Mouse (Mus musculus): ENCODE results near the gene Zim1. TPM values are rescaled to one million over a fixed set of nuclear protein-coding genes. Genes with fewer than 3 reads are reported as not detected.

Gene Zim1
- total and polyA plus RNA-seq, 3 experiments = not detected

DNA sequence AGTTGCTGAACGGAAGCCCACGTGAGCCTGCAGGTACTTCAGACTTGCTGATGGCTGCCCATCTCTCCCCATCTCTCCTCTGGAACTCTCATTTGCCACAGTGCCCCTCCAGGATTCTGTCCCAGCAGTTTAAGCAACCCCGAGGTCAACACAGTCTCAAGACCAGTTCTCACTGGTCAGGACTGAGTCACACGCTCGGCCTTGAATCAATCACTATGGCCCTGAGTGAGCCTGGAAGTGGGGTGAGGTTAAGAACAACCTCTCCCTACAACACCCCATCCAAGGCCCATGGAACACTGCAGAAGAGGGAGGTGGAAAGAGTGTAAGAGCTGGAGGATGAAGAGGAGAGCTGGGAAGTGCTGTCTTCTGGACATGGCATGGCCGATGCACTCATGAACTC is 10.7 kb downstream of the Zim1 start:
- no peak overlapping the region for H3K4me3 ChIP-seq (ENCODE audit: control insufficient read depth in 1 of 2, insufficient read depth in 1 of 2, low read depth in 2 of 2, low read length in 2 of 2)
- no peak for TF ChIP-seq CHD1 (IDR thresholded peaks at IDR 0.05; ENCODE audit: low read depth, low read length)
- TF ChIP-seq ZC3H11A (IDR thresholded peaks at IDR 0.05; ENCODE audit: low read depth, low read length) = no peak
- TF ChIP-seq RAD21 (IDR thresholded peaks at IDR 0.05; ENCODE audit: low read depth, low read length) = no peak
- no peak for TF ChIP-seq CHD2 (IDR thresholded peaks at IDR 0.05; ENCODE audit: low read length)
- TF ChIP-seq NRF1 (IDR thresholded peaks at IDR 0.05; ENCODE audit: insufficient read depth, low read depth, low read length, poor library complexity, severe bottlenecking) = no peak
- no peak for TF ChIP-seq SMC3 (IDR thresholded peaks at IDR 0.05; ENCODE audit: low read depth, low read length)
- TF ChIP-seq ZNF384 (IDR thresholded peaks at IDR 0.05; ENCODE audit: low read depth, low read length) = no peak
- TF ChIP-seq SIN3A (IDR thresholded peaks at IDR 0.05; ENCODE audit: low read length) = no peak
- TF ChIP-seq TBP (IDR thresholded peaks at IDR 0.05; ENCODE audit: low read depth, low read length) = no peak
- no peak for TF ChIP-seq MXI1 (IDR thresholded peaks at IDR 0.05; ENCODE audit: low read depth, low read length)
- no peak for TF ChIP-seq MAFK (IDR thresholded peaks at IDR 0.05; ENCODE audit: borderline replicate concordance, low read depth, low read length)
- TF ChIP-seq MYC (IDR thresholded peaks at IDR 0.05; ENCODE audit: low read depth, low read length) = no peak
- TF ChIP-seq POLR2A (IDR thresholded peaks at IDR 0.05; ENCODE audit: control insufficient read depth in 1 of 2, insufficient read depth in 1 of 2, low read depth in 1 of 2, low read length in 2 of 2, poor library complexity in 1 of 2) = no peak
- no peak for TF ChIP-seq TAL1 (IDR thresholded peaks at IDR 0.05; ENCODE audit: low read length)
- TF ChIP-seq BHLHE40 (IDR thresholded peaks at IDR 0.05; ENCODE audit: borderline replicate concordance, low read depth, low read length) = no peak
- no peak for TF ChIP-seq ZMIZ1 (IDR thresholded peaks at IDR 0.05; ENCODE audit: low read depth, low read length)
- TF ChIP-seq NELFE (IDR thresholded peaks at IDR 0.05; ENCODE audit: low read depth, low read length) = no peak
- no peaks in the 10 kb centered on the region for H3K4me1 ChIP-seq (ENCODE audit: control insufficient read depth in 1 of 2, insufficient read depth in 2 of 2, low read length in 2 of 2)
- no peak overlapping the region for H3K9ac ChIP-seq (ENCODE audit: control insufficient read depth, low read depth, low read length, poor library complexity, severe bottlenecking)
- DNase-seq (ENCODE audit: low read depth, low spot score) = no peak
- no peak overlapping the region for H3K27ac ChIP-seq (ENCODE audit: control insufficient read depth, low read depth, low read length)
- no peaks in the 10 kb centered on the region for H3K27me3 ChIP-seq (ENCODE audit: control insufficient read depth in 1 of 2, insufficient read depth in 2 of 2, low read length in 2 of 2)
- no peaks in the 10 kb centered on the region for H3K36me3 ChIP-seq (ENCODE audit: control insufficient read depth in 1 of 2, insufficient read depth in 2 of 2, low read length in 2 of 2)
- H3K79me2 ChIP-seq (ENCODE audit: control insufficient read depth, insufficient read depth, low read length, poor library complexity) = no peaks in the 10 kb centered on the region
- H3K9me3 ChIP-seq (replicated peaks; ENCODE audit: insufficient read depth, low read length) = no peaks in the 10 kb centered on the region

DNA sequence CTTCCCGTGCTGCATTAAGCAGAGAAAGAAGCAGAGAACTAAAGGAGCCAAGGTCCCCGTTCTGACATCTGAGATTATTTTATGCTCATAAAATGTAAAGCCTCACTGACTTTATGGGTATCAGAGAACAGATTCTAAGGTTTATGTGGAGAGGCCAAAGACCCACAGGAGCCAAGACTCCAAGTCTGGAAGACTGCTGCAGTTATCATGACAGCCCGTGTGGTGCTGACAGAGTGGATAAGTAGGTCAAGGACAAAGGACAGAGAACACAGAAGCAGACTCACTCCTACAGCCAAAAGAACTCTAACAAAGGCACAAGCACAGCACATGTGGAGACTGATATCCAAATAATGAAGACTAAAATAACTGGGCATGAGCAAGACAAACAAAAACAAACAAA is 29.5 kb downstream of the Zim1 start:
- Histone ChIP-seq H3K27me3 (ENCODE audit: control insufficient read depth in 1 of 2, insufficient read depth in 2 of 2, low read length in 2 of 2) (no peaks in the 10 kb centered on the region), H3K27ac (ENCODE audit: control insufficient read depth, low read depth, low read length) (no peak overlapping the region), H3K9ac (ENCODE audit: control insufficient read depth, low read depth, low read length, poor library complexity, severe bottlenecking) (no peak overlapping the region), H3K36me3 (ENCODE audit: control insufficient read depth in 1 of 2, insufficient read depth in 2 of 2, low read length in 2 of 2) (no peaks in the 10 kb centered on the region), H3K79me2 (ENCODE audit: control insufficient read depth, insufficient read depth, low read length, poor library complexity) (no peaks in the 10 kb centered on the region), H3K4me1 (ENCODE audit: control insufficient read depth in 1 of 2, insufficient read depth in 2 of 2, low read length in 2 of 2) (no peaks in the 10 kb centered on the region), H3K9me3 (replicated peaks; ENCODE audit: insufficient read depth, low read length) (no peaks in the 10 kb centered on the region), H3K4me3 (ENCODE audit: control insufficient read depth in 1 of 2, insufficient read depth in 1 of 2, low read depth in 2 of 2, low read length in 2 of 2) (no peak overlapping the region)
- TF ChIP-seq MYC (IDR thresholded peaks at IDR 0.05; ENCODE audit: low read depth, low read length) (no peak), MAX (IDR thresholded peaks at IDR 0.05; ENCODE audit: low read length) (no peak), POLR2A (IDR thresholded peaks at IDR 0.05; ENCODE audit: control insufficient read depth in 1 of 2, insufficient read depth in 1 of 2, low read depth in 1 of 2, low read length in 2 of 2, poor library complexity in 1 of 2) (no peak), MXI1 (IDR thresholded peaks at IDR 0.05; ENCODE audit: low read depth, low read length) (no peak), TCF12 (IDR thresholded peaks at IDR 0.05; ENCODE audit: low read depth, low read length) (no peak), GATA1 (IDR thresholded peaks at IDR 0.05; ENCODE audit: low read depth, low read length) (no peak), MEF2A (IDR thresholded peaks at IDR 0.05; ENCODE audit: extremely low read depth, insufficient replicate concordance, low read depth, low read length, poor library complexity, severe bottlenecking) (no peak), ZNF384 (IDR thresholded peaks at IDR 0.05; ENCODE audit: low read depth, low read length) (no peak), POLR2AphosphoS2 (IDR thresholded peaks at IDR 0.05; ENCODE audit: low read length) (no peak), CHD2 (IDR thresholded peaks at IDR 0.05; ENCODE audit: low read length) (no peak), CHD1 (IDR thresholded peaks at IDR 0.05; ENCODE audit: low read depth, low read length) (no peak), USF1 (IDR thresholded peaks at IDR 0.05; ENCODE audit: low read depth, low read length) (no peak), ELF1 (IDR thresholded peaks at IDR 0.05; ENCODE audit: low read depth, low read length) (no peak), SIN3A (IDR thresholded peaks at IDR 0.05; ENCODE audit: low read length) (no peak), JUND (IDR thresholded peaks at IDR 0.05; ENCODE audit: low read depth, low read length) (no peak), CTCF (IDR thresholded peaks at IDR 0.05 in 2 of 3, conservative IDR thresholded peaks at IDR 0.05 in 1 of 3; ENCODE audit: control insufficient read depth in 1 of 3, insufficient read depth in 1 of 3, low read depth in 2 of 3, low read length in 3 of 3, poor library complexity in 1 of 3, severe bottlenecking in 1 of 3) (no peak), USF2 (IDR thresholded peaks at IDR 0.05; ENCODE audit: borderline replicate concordance in 1 of 2, insufficient read depth in 1 of 2, low read depth in 1 of 2, low read length in 2 of 2) (no peak), ZC3H11A (IDR thresholded peaks at IDR 0.05; ENCODE audit: low read depth, low read length) (no peak), NELFE (IDR thresholded peaks at IDR 0.05; ENCODE audit: low read depth, low read length) (no peak), ETS1 (IDR thresholded peaks at IDR 0.05; ENCODE audit: low read depth, low read length) (no peak)
- DNase-seq (ENCODE audit: low read depth, low spot score) = no peak

Measured in MEL (cell line).